Mouse (Mus musculus): ENCODE data around the gene Krtap5-1.
"Not testable (repeated sequence)": the region's sequence is repeated elsewhere in the genome, so short reads cannot be mapped to it uniquely, and the experiment has no call there.

Krtap5-1 gene

GRCm38 (mm10) chr7:142295418-142295817 lies 1.5 kb downstream of the Krtap5-1 start:
- no peak for DNase-seq

GRCm38 (mm10) chr7:142293851-142294250 lies 3.1 kb downstream of the Krtap5-1 start:
- peak; percentile 12 to 70 for DNase-seq

- not testable (repeated sequence) for DNase-seq
Observed at GRCm38 (mm10) chr7:142285910-142286612, 10.9 kb downstream of the Krtap5-1 start.

- DNase-seq: peak; percentile 27 to 62
Observed at GRCm38 (mm10) chr7:142285130-142285835, 11.6 kb downstream of the Krtap5-1 start.

- peak; percentile 93 to 97 for DNase-seq
Observed at GRCm38 (mm10) chr7:142284615-142285080, 12.3 kb downstream of the Krtap5-1 start.

GRCm38 (mm10) chr7:142284023-142284591 lies 12.8 kb downstream of the Krtap5-1 start:
- DNase-seq: peak; percentile 49 to 75

- DNase-seq: peak in 1 of 2 experiments; percentile 6
Observed at GRCm38 (mm10) chr7:142282847-142283246, 14.1 kb downstream of the Krtap5-1 start.

GRCm38 (mm10) chr7:142279291-142279690 lies 17.6 kb downstream of the Krtap5-1 start:
- not testable (repeated sequence) for DNase-seq

GRCm38 (mm10) chr7:142278183-142278582 lies 18.7 kb downstream of the Krtap5-1 start:
- DNase-seq: peak; percentile 37 to 89

- not testable (repeated sequence) for DNase-seq
Observed at GRCm38 (mm10) chr7:142274263-142274662, 22.7 kb downstream of the Krtap5-1 start, which contains the start of gene Gm4559. Gm4559 (minus strand) TSS chr7:142274363.

GRCm38 (mm10) chr7:142258254-142258653 lies 38.7 kb downstream of the Krtap5-1 start, which contains the start of gene Gm2431:
Gm2431 (minus strand) TSS chr7:142258354.
- DNase-seq: not testable (repeated sequence)

- DNase-seq: peak; percentile 16 to 68
Observed at GRCm38 (mm10) chr7:142255517-142255916, 41.4 kb downstream of the Krtap5-1 start.

- DNase-seq: peak; percentile 20 to 69
Observed at GRCm38 (mm10) chr7:142249824-142250223, 47.1 kb downstream of the Krtap5-1 start.
